Mouse (Mus musculus) E14TG2a.4 (cell line): ENCODE results near the gene Ppox.

Source experiments
- CTCF ChIP-seq: conservative IDR thresholded peaks from 2 replicates; pipeline ENCODE4 v1.5.1; 2014; ENCODE audit warnings: low read length
- POU5F1 ChIP-seq: IDR thresholded peaks from 2 replicates; pipeline ENCODE4 v1.6.1; 2014; ENCODE audit warnings: low read length, borderline replicate concordance

DNA sequence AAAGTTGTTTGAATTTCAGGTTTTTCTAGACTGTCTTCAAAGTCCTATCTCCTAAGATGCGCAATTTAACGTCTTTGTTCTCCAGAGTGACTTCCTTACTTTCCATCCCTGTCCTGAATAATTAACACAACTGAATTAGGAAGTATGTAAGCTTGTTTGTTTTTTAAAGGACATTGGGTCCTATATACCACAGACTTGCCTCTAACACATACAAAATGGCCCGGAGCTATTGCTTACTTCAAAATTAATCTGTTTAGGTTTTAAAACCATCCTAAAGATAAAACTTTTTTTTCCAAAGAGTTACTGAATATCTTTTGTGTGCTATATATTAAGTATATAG is 14.0 kb upstream of the Ppox start:
- TF ChIP-seq CTCF: no peak
- no peak for TF ChIP-seq POU5F1
